In the genomic region with DNA sequence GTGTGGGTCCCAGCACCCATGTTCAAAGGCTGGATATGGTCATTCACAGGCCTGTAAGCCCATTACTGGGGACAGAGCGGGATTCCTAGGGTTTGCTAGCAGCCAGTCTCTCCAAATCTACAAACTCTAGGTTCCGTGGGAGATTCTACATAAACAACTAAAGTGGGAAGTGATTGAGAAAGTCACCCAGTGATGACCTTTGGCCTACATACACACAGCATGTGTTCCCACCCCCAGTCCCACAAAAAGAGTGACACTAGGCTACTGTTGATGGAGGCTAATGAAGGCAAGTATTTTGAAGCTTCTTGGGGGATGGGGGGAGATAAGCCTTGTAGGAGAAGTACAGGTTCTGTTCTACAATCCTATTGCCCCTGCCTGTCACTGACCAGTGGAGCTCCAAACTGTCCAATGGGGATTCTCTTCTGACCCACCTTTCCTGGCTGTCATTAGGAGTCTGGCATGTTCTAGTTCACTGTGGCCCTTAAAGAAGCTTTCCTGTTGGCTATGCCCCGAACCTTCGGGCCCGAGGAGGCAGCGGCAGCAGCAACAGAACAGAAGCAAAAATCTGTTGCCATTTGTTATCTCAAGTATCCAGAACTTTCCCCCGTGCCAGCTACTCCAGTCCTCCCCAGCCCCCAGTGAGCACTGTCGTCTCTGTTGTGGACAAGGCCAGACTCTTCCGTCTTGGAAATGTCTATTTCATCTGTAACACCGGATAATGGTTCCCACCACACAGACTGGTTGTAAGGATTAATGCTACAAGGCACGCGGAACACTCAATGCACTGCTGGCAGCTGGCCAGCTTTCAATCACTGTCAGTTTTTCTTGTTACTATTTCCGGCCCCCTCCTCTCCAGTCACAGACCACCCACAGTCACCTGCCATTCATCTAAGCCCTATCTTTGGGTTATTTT, we compare ENCODE assay signal across 15 mouse cellular contexts. TPM values are rescaled to one million over a fixed set of nuclear protein-coding genes. Genes with fewer than 3 reads are reported as not detected.
DNase-seq lines count a peak whose midpoint lies in the region; ATAC-seq and TF ChIP-seq lines count a peak whose summit lies in the region.
"Had no signal": no experiment of that assay in that cellular context is flagged by ENCODE, and none has a peak within 500 bp of the region (broad histone marks: within the 10 kb centered on the region; RNA-seq: fewer than 3 reads in every experiment).

No protein-coding gene starts in this region.

- H3K4me2 ChIP-seq in heart, embryonic 12.5 days: peak overlapping the region; percentile 51
- no peak overlapping the region for H3K4me2 ChIP-seq in limb, embryonic 14.5 days (replicated peaks; ENCODE audit: low read depth, low read length, severe bottlenecking)
- H3K4me2 ChIP-seq in forebrain, embryonic 13.5 days: 0 out of 2 replicates have a peak overlapping the region, but pooled peaks have one; percentile 10
- no peak overlapping the region for H3K4me2 ChIP-seq in intestine, embryonic 15.5 days (replicated peaks)
- H3K4me2 ChIP-seq: midbrain, embryonic 12.5 days had no signal

- H3K27me3 ChIP-seq in heart, embryonic 12.5 days (replicated peaks): peaks cover 16% of the 10 kb centered on the region
- H3K27me3 ChIP-seq in heart, adult 2 months (ENCODE audit: control insufficient read depth, insufficient read depth, low read length): no peaks in the 10 kb centered on the region
- H3K27me3 ChIP-seq in limb, embryonic 14.5 days (ENCODE audit: control insufficient read depth, insufficient read depth, low read length): no peaks in the 10 kb centered on the region
- H3K27me3 ChIP-seq in limb, embryonic 10.5 days (ENCODE audit: low read depth, poor library complexity, severe bottlenecking): 0 out of 2 replicates have a peak, but pooled peaks cover 4% of the 10 kb centered on the region
- H3K27me3 ChIP-seq in forebrain, embryonic 13.5 days: no peaks in the 10 kb centered on the region; the same call in 1 of the 2 replicates
- H3K27me3 ChIP-seq in intestine, embryonic 15.5 days (replicated peaks): no peaks in the 10 kb centered on the region

- TF ChIP-seq CTCF in heart, adult 2 months (IDR thresholded peaks at IDR 0.05): no peak
- no peak for TF ChIP-seq CTCF in brain, embryonic 14.5 days (IDR thresholded peaks at IDR 0.05; ENCODE audit: borderline replicate concordance, extremely low read depth, insufficient read depth, insufficient read length)

- intact Hi-C loops in heart, adult 2 months (cut with DNase I): loop anchor here (2.0 to 5.0 kb wide), 3 partner anchors 35 to 298 kb away; partner anchors contain the start of gene Gm8439

- ATAC-seq in heart, embryonic 12.5 days (ENCODE audit: insufficient number of reproducible peaks, low FRiP score): no peak
- ATAC-seq in limb, embryonic 14.5 days (ENCODE audit: low FRiP score, low read depth): no peak
- 0 out of 2 replicates have a peak, but pooled peaks have one; percentile 34 for ATAC-seq in forebrain, embryonic 13.5 days
- ATAC-seq in erythroblast, adult 5-6 weeks (replicated peaks; ENCODE audit: low FRiP score, poor library complexity, severe bottlenecking): no peak
- ATAC-seq in intestine, embryonic 15.5 days: no peak
- ATAC-seq: inflammation-experienced regulatory T-cells, adult 6 months had no signal

- no peak for TF ChIP-seq POLR2A in heart, adult 2 months (IDR thresholded peaks at IDR 0.05; ENCODE audit: insufficient read depth, low read depth, low read length)
- TF ChIP-seq POLR2A in limb, embryonic 14.5 days (IDR thresholded peaks at IDR 0.05; ENCODE audit: borderline replicate concordance, extremely low read depth, insufficient read depth, insufficient read length): no peak
- TF ChIP-seq POLR2A in brain, embryonic 14.5 days (IDR thresholded peaks at IDR 0.05; ENCODE audit: borderline replicate concordance, extremely low read depth, insufficient read depth, insufficient read length, poor library complexity, severe bottlenecking): no peak

- 20% methylated on average over 13 of the region's 13 CpGs for WGBS in heart, embryonic 12.5 days
- 28% methylated on average over 13 of the region's 13 CpGs for WGBS in heart, adult 2 months
- 39% methylated on average over 13 of the region's 13 CpGs for WGBS in limb, embryonic 14.5 days
- WGBS in limb, embryonic 10.5 days: 57% methylated on average over 13 of the region's 13 CpGs
- 38% methylated on average over 13 of the region's 13 CpGs for WGBS in forebrain, embryonic 13.5 days
- 39% methylated on average over 13 of the region's 13 CpGs for whole genome bisulfite sequencing in intestine, embryonic 15.5 days

- 0 out of 2 replicates have a peak overlapping the region, but pooled peaks have one; percentile 1 for H3K27ac ChIP-seq in heart, embryonic 12.5 days (ENCODE audit: poor library complexity, severe bottlenecking)
- H3K27ac ChIP-seq in heart, adult 2 months: no peak overlapping the region
- H3K27ac ChIP-seq in limb, embryonic 14.5 days (replicated peaks; ENCODE audit: low read depth, low read length): no peak overlapping the region
- no peak overlapping the region for H3K27ac ChIP-seq in limb, embryonic 10.5 days
- H3K27ac ChIP-seq in forebrain, embryonic 13.5 days: peak overlapping the region; percentile 25; the same call in 1 of the 2 replicates
- H3K27ac ChIP-seq in intestine, embryonic 15.5 days: no peak overlapping the region
- H3K27ac ChIP-seq: liver, embryonic 14.5 days; midbrain, embryonic 12.5 days had no signal

- no peaks in the 10 kb centered on the region for H3K36me3 ChIP-seq in heart, embryonic 12.5 days
- no peaks in the 10 kb centered on the region for H3K36me3 ChIP-seq in heart, adult 2 months (ENCODE audit: control insufficient read depth, insufficient read depth, low read length)
- no peaks in the 10 kb centered on the region for H3K36me3 ChIP-seq in limb, embryonic 14.5 days (ENCODE audit: control insufficient read depth, insufficient read depth, low read length)
- H3K36me3 ChIP-seq in limb, embryonic 10.5 days: no peaks in the 10 kb centered on the region
- H3K36me3 ChIP-seq in forebrain, embryonic 13.5 days (ENCODE audit: poor library complexity, severe bottlenecking): no peaks in the 10 kb centered on the region
- H3K36me3 ChIP-seq in intestine, embryonic 15.5 days: no peaks in the 10 kb centered on the region
- H3K36me3 ChIP-seq: midbrain, embryonic 12.5 days had no signal

- H3K9ac ChIP-seq in heart, embryonic 12.5 days: no peak overlapping the region
- H3K9ac ChIP-seq in heart, adult 2 months (ENCODE audit: low read depth, low read length): no peak overlapping the region
- no peak overlapping the region for H3K9ac ChIP-seq in limb, embryonic 14.5 days (ENCODE audit: low read depth, low read length, severe bottlenecking)
- H3K9ac ChIP-seq in forebrain, embryonic 13.5 days: no peak overlapping the region
- no peak overlapping the region for H3K9ac ChIP-seq in intestine, embryonic 15.5 days
- H3K9ac ChIP-seq: liver, embryonic 14.5 days; midbrain, embryonic 12.5 days had no signal

- no peaks in the 10 kb centered on the region for H3K9me3 ChIP-seq in heart, embryonic 12.5 days (replicated peaks)
- no peaks in the 10 kb centered on the region for H3K9me3 ChIP-seq in limb, embryonic 14.5 days (ENCODE audit: control insufficient read depth, low read length)
- H3K9me3 ChIP-seq in limb, embryonic 10.5 days (replicated peaks): no peaks in the 10 kb centered on the region
- no peaks in the 10 kb centered on the region for H3K9me3 ChIP-seq in forebrain, embryonic 13.5 days (replicated peaks)
- no peaks in the 10 kb centered on the region for H3K9me3 ChIP-seq in intestine, embryonic 15.5 days
- H3K9me3 ChIP-seq: midbrain, embryonic 12.5 days had no signal

- H3K4me1 ChIP-seq in heart, embryonic 12.5 days (replicated peaks): peaks cover 14% of the 10 kb centered on the region
- H3K4me1 ChIP-seq in heart, adult 2 months (ENCODE audit: control insufficient read depth, insufficient read depth, low read length): peaks cover 1% of the 10 kb centered on the region
- peaks cover 7% of the 10 kb centered on the region; the same call in 1 of the 2 replicates for H3K4me1 ChIP-seq in limb, embryonic 14.5 days (ENCODE audit: control insufficient read depth, insufficient read depth, low read length)
- H3K4me1 ChIP-seq in limb, embryonic 10.5 days: peaks cover 61% of the 10 kb centered on the region
- H3K4me1 ChIP-seq in forebrain, embryonic 13.5 days: peaks cover 39% of the 10 kb centered on the region
- H3K4me1 ChIP-seq in intestine, embryonic 15.5 days (replicated peaks): 0 out of 2 replicates have a peak, but pooled peaks cover 2% of the 10 kb centered on the region

- H3K4me3 ChIP-seq in heart, embryonic 12.5 days: no peak overlapping the region
- no peak overlapping the region for H3K4me3 ChIP-seq in heart, adult 2 months
- no peak overlapping the region for H3K4me3 ChIP-seq in limb, embryonic 14.5 days (replicated peaks; ENCODE audit: low read length)
- H3K4me3 ChIP-seq in limb, embryonic 10.5 days: no peak overlapping the region
- H3K4me3 ChIP-seq in forebrain, embryonic 13.5 days: no peak overlapping the region
- no peak overlapping the region for H3K4me3 ChIP-seq in intestine, embryonic 15.5 days (replicated peaks)
- H3K4me3 ChIP-seq: midbrain, embryonic 12.5 days had no signal

- DNase-seq in heart, adult 2 months: no peak
- peak; percentile 30 for DNase-seq in limb, embryonic 14.5 days (ENCODE audit: low spot score)
- DNase-seq in limb, embryonic 10.5 days (ENCODE audit: low spot score): no peak
- DNase-seq in brain, embryonic 14.5 days (ENCODE audit: low read depth): peak; percentile 84
- DNase-seq: cerebellum, adult 9-11 months; gastrocnemius, postnatal 10 days; right cerebral cortex, postnatal 4 days; thymus, postnatal 25 days had no signal

- no peak for TF ChIP-seq EP300 in heart, adult 2 months (IDR thresholded peaks at IDR 0.05; ENCODE audit: insufficient read depth, low read depth, low read length)

- H3K79me2 ChIP-seq in heart, adult 2 months (replicated peaks; ENCODE audit: control insufficient read depth, insufficient read depth, low read length): no peaks in the 10 kb centered on the region

RNA-seq across cellular contexts. Expression of gene Rims3, which starts 30.8 kb away (rescaled TPM):
- polyA plus RNA-seq in heart, embryonic 12.5 days (2016; fragmentation: Nextera tagmentation; extraction: Ambion mirVana): 1.4 and 1.8 TPM in 2 replicates
- total RNA-seq in heart, adult 2 months (2021): under 1 TPM; 0.05 TPM
- 0.09 and 0.12 TPM in 2 replicates for polyA plus RNA-seq in heart, adult 2 months (2012; rRNA removed)
- 0.75 and 0.77 TPM in 2 replicates for polyA plus RNA-seq in limb, embryonic 14.5 days (2012; rRNA removed)
- polyA plus RNA-seq in limb, embryonic 14.5 days (2014; fragmentation: Nextera tagmentation; extraction: Ambion mirVana): 0.55 and 0.57 TPM in 2 replicates
- polyA plus RNA-seq in limb, embryonic 10.5 days (2016; fragmentation: Nextera tagmentation; extraction: Ambion mirVana): 0.24 and 0.39 TPM in 2 replicates
- 21.8 and 39.8 TPM in 2 replicates for polyA plus RNA-seq in brain, embryonic 14.5 days (2012; rRNA removed)
- polyA plus RNA-seq in forebrain, embryonic 13.5 days (2015; fragmentation: Nextera tagmentation; extraction: Ambion mirVana): 4.3 and 6.8 TPM in 2 replicates
- 0.21 and 1.2 TPM in 2 replicates for total RNA-seq in erythroblast, adult 5-6 weeks (2015; ENCODE audit: low replicate concordance)
- 0.43 and 0.98 TPM in 2 replicates for total RNA-seq in erythroblast, adult 5-6 weeks (2017; ENCODE audit: low replicate concordance)
- 1.3 and 1.4 TPM in 2 replicates for polyA plus RNA-seq in intestine, embryonic 15.5 days (2015; fragmentation: Nextera tagmentation; extraction: Ambion mirVana)

RNA-seq across cellular contexts. Expression of gene Exo5, which starts 39.4 kb away (rescaled TPM):
- polyA plus RNA-seq in heart, embryonic 12.5 days (2016; fragmentation: Nextera tagmentation; extraction: Ambion mirVana): 11.9 and 13.1 TPM in 2 replicates
- total RNA-seq in heart, adult 2 months (2021): 1 to 10 TPM; 1.8 to 3.0 TPM
- 1.6 and 2.3 TPM in 2 replicates for polyA plus RNA-seq in heart, adult 2 months (2012; rRNA removed)
- polyA plus RNA-seq in limb, embryonic 14.5 days (2012; rRNA removed): 19.5 and 25.4 TPM in 2 replicates
- 24.8 and 25.2 TPM in 2 replicates for polyA plus RNA-seq in limb, embryonic 14.5 days (2014; fragmentation: Nextera tagmentation; extraction: Ambion mirVana)
- 36.4 and 37.3 TPM in 2 replicates for polyA plus RNA-seq in limb, embryonic 10.5 days (2016; fragmentation: Nextera tagmentation; extraction: Ambion mirVana)
- polyA plus RNA-seq in brain, embryonic 14.5 days (2012; rRNA removed): 31.2 and 32.6 TPM in 2 replicates
- polyA plus RNA-seq in forebrain, embryonic 13.5 days (2015; fragmentation: Nextera tagmentation; extraction: Ambion mirVana): 42.9 and 44.4 TPM in 2 replicates
- total RNA-seq in erythroblast, adult 5-6 weeks (2015; ENCODE audit: low replicate concordance): 7.5 and 21.1 TPM in 2 replicates
- 1.7 and 4.1 TPM in 2 replicates for total RNA-seq in erythroblast, adult 5-6 weeks (2017; ENCODE audit: low replicate concordance)
- polyA plus RNA-seq in intestine, embryonic 15.5 days (2015; fragmentation: Nextera tagmentation; extraction: Ambion mirVana): 23.8 and 25.3 TPM in 2 replicates

RNA-seq across cellular contexts. Expression of gene Nfyc, which starts 54.1 kb away (rescaled TPM):
- 102 and 108 TPM in 2 replicates for polyA plus RNA-seq in heart, embryonic 12.5 days (2016; fragmentation: Nextera tagmentation; extraction: Ambion mirVana)
- total RNA-seq in heart, adult 2 months (2021): 10 to 100 TPM; 46.0 to 50.6 TPM
- polyA plus RNA-seq in heart, adult 2 months (2012; rRNA removed): 179 and 212 TPM in 2 replicates
- polyA plus RNA-seq in limb, embryonic 14.5 days (2012; rRNA removed): 170 and 245 TPM in 2 replicates
- polyA plus RNA-seq in limb, embryonic 14.5 days (2014; fragmentation: Nextera tagmentation; extraction: Ambion mirVana): 108 and 112 TPM in 2 replicates
- 129 TPM in 2 replicates for polyA plus RNA-seq in limb, embryonic 10.5 days (2016; fragmentation: Nextera tagmentation; extraction: Ambion mirVana)
- polyA plus RNA-seq in brain, embryonic 14.5 days (2012; rRNA removed): 160 and 212 TPM in 2 replicates
- 98.2 and 106 TPM in 2 replicates for polyA plus RNA-seq in forebrain, embryonic 13.5 days (2015; fragmentation: Nextera tagmentation; extraction: Ambion mirVana)
- total RNA-seq in erythroblast, adult 5-6 weeks (2015; ENCODE audit: low replicate concordance): 27.9 and 30.3 TPM in 2 replicates
- 30.0 and 36.3 TPM in 2 replicates for total RNA-seq in erythroblast, adult 5-6 weeks (2017; ENCODE audit: low replicate concordance)
- polyA plus RNA-seq in intestine, embryonic 15.5 days (2015; fragmentation: Nextera tagmentation; extraction: Ambion mirVana): 77.8 and 86.2 TPM in 2 replicates

Comparison
In these comparisons a context has a peak if more than half of its experiments do, and no peak if none do; other contexts are left out.
1. H3K27ac ChIP-seq: peak in heart, embryonic 12.5 days (single experiment) and forebrain, embryonic 13.5 days (single experiment); none in heart, adult 2 months (single experiment), limb, embryonic 14.5 days (single experiment), limb, embryonic 10.5 days (single experiment) and intestine, embryonic 15.5 days (single experiment).
2. DNase-seq: peak in limb, embryonic 14.5 days (single experiment) and brain, embryonic 14.5 days (single experiment); none in heart, adult 2 months (0 of 2) and limb, embryonic 10.5 days (single experiment).
3. H3K4me2 ChIP-seq: peak in heart, embryonic 12.5 days (single experiment) and forebrain, embryonic 13.5 days (single experiment); none in limb, embryonic 14.5 days (single experiment) and intestine, embryonic 15.5 days (single experiment).